Comparison of ENCODE assay signal across 19 mouse cellular contexts in genomic region chr9:111124440-111124839, GRCm38 (mm10). TPM values are rescaled to one million over a fixed set of nuclear protein-coding genes. Genes with fewer than 3 reads are reported as not detected.
DNase-seq lines count a peak whose midpoint lies in the region; ATAC-seq and TF ChIP-seq lines count a peak whose summit lies in the region.
"Had no signal": no experiment of that assay in that cellular context is flagged by ENCODE, and none has a peak within 500 bp of the region (broad histone marks: within the 10 kb centered on the region; RNA-seq: fewer than 3 reads in every experiment).

No protein-coding gene starts in this region.

- H3K9ac ChIP-seq in liver, adult 2 months (ENCODE audit: low read depth, low read length), result no peak overlapping the region
- H3K9ac ChIP-seq: embryonic facial prominence, embryonic 13.5 days; heart, embryonic 13.5 days; hindbrain, embryonic 12.5 days had no signal

- peak; percentile 54 for ATAC-seq in megakaryocyte progenitor cell, adult 5-6 weeks (replicated peaks; ENCODE audit: poor library complexity)
- ATAC-seq: forebrain, embryonic 14.5 days; hindbrain, embryonic 16.5 days; inflammation-experienced regulatory T-cells, adult 6 months had no signal

- H3K79me2 ChIP-seq in liver, adult 2 months (ENCODE audit: control insufficient read depth, insufficient read depth, low read length), result peaks cover 35% of the 10 kb centered on the region; the same call in 1 of the 2 replicates

- no peak overlapping the region for H3K4me3 ChIP-seq in liver, adult 2 months (ENCODE audit: insufficient read depth, low read depth, low read length)
- H3K4me3 ChIP-seq: embryonic facial prominence, embryonic 13.5 days; heart, embryonic 13.5 days; hindbrain, embryonic 12.5 days had no signal

- peaks cover 18% of the 10 kb centered on the region for H3K4me1 ChIP-seq in liver, adult 2 months (ENCODE audit: control insufficient read depth, insufficient read depth, low read length)

- H3K27ac ChIP-seq in liver, adult 2 months (replicated peaks; ENCODE audit: insufficient read depth, low read depth, low read length), result no peak overlapping the region
- H3K27ac ChIP-seq: embryonic facial prominence, embryonic 13.5 days; hindbrain, embryonic 12.5 days had no signal

- DNase-seq in adrenal gland, adult 2 months, result peak; percentile 20
- DNase-seq in adrenal gland, postnatal 36 days, result no peak
- DNase-seq in liver, adult 2 months (ENCODE audit: extremely low read depth, low read depth, low spot score), result peak; percentile 76
- DNase-seq in liver (no peak), 416B (ENCODE audit: low read depth) (peak; percentile 44)
- DNase-seq in layer of hippocampus, postnatal 10 days (ENCODE audit: low spot score in 2 of 2), result no peak
- DNase-seq: adrenal gland, postnatal 14 days; cerebellum, adult 18-20 months; cerebellum, adult 9-11 months; cerebellum, postnatal 36 days; gastrocnemius, postnatal 36 days; heart, postnatal 4 days had no signal

- peaks cover 3% of the 10 kb centered on the region; the same call in 1 of the 2 replicates for H3K36me3 ChIP-seq in liver, adult 2 months (ENCODE audit: control insufficient read depth, insufficient read depth, low read length)

- no peak for TF ChIP-seq CTCF in liver, adult 2 months (IDR thresholded peaks at IDR 0.05; ENCODE audit: low read depth, low read length)

- no peak for TF ChIP-seq POLR2A in liver, adult 2 months (IDR thresholded peaks at IDR 0.05; ENCODE audit: extremely low read depth, insufficient read depth, low read length)

- no peaks in the 10 kb centered on the region for H3K27me3 ChIP-seq in liver, adult 2 months (ENCODE audit: control insufficient read depth, insufficient read depth, low read length)
- H3K27me3 ChIP-seq: embryonic facial prominence, embryonic 13.5 days; heart, embryonic 13.5 days; hindbrain, embryonic 12.5 days had no signal

- WGBS in liver, adult 2 months, result 30% methylated on average over 4 of the region's 4 CpGs

RNA-seq across cellular contexts. Expression of gene Lrrfip2, which starts 7.0 kb away (rescaled TPM):
- total RNA-seq in adrenal gland, adult 2 months (2021), result 10 to 100 TPM; 51.4 to 60.7 TPM
- polyA plus RNA-seq in adrenal gland, adult 2 months (2012; rRNA removed), result 10.7 and 11.6 TPM in 2 replicates
- total RNA-seq in adrenal gland, postnatal 36 days (2021), result 10 to 100 TPM; 53.0 to 57.3 TPM
- 24.6 and 37.8 TPM in 2 replicates for total RNA-seq in liver, adult 2 months (2014; rRNA removed)
- polyA plus RNA-seq in liver, adult 2 months (2012; rRNA removed), result 9.3 and 9.7 TPM in 2 replicates
- 43.9 and 48.3 TPM in 2 replicates for total RNA-seq in megakaryocyte progenitor cell, adult 5-6 weeks (2015)
- 66.8 and 74.0 TPM in 2 replicates for total RNA-seq in megakaryocyte progenitor cell, adult 5-6 weeks (2017)
- total RNA-seq in layer of hippocampus, postnatal 10 days (2021), result 10 to 100 TPM; 29.1 to 30.2 TPM

Comparison
In these comparisons a context has a peak if more than half of its experiments do, and no peak if none do; other contexts are left out.
1. DNase-seq: peak in adrenal gland, adult 2 months (single experiment), liver, adult 2 months (single experiment) and 416B (single experiment); none in adrenal gland, postnatal 36 days (0 of 2), liver (single experiment) and layer of hippocampus, postnatal 10 days (0 of 2).